Mouse (Mus musculus) hematopoietic multipotent progenitor cell, adult 10-12 weeks (in vitro differentiated cells): ENCODE measurements around the gene Defb45. TPM values are rescaled to one million over a fixed set of nuclear protein-coding genes. Genes with fewer than 3 reads are reported as not detected.

Source experiments
- polyA plus RNA-seq: library from polyadenylated mRNA; stranded (reverse); fragments of >175 nt; gene quantifications from 2 replicates; pipeline ENCODE4 v1.2.3, GENCODE M21; 2012; ENCODE audit warnings: low replicate concordance

Defb45 gene
- polyA plus RNA-seq: not detected in 2 replicates

DNA sequence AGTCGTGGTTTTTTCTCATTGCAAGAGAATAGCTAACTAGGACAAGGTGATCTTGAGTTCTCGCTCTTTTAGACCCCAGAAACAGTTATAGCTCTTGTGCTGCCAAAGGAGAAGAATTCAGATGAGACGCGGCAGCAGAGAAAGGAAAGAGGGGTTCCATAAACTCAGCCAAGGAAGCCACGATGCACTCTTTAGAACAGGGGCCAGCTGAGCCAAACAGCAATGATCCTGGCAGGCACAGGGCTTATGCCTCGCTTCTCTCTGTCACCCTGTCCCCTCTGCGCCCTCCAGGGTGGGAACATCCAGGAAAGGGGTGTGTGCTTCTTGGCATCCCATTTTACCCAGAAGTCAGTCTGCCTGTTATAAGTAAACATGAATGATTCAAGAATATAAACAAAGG is at the start of gene Defb45:
TSS of gene Defb45 (minus strand) at position 101 of the 400 bp plus-strand sequence.

DNA sequence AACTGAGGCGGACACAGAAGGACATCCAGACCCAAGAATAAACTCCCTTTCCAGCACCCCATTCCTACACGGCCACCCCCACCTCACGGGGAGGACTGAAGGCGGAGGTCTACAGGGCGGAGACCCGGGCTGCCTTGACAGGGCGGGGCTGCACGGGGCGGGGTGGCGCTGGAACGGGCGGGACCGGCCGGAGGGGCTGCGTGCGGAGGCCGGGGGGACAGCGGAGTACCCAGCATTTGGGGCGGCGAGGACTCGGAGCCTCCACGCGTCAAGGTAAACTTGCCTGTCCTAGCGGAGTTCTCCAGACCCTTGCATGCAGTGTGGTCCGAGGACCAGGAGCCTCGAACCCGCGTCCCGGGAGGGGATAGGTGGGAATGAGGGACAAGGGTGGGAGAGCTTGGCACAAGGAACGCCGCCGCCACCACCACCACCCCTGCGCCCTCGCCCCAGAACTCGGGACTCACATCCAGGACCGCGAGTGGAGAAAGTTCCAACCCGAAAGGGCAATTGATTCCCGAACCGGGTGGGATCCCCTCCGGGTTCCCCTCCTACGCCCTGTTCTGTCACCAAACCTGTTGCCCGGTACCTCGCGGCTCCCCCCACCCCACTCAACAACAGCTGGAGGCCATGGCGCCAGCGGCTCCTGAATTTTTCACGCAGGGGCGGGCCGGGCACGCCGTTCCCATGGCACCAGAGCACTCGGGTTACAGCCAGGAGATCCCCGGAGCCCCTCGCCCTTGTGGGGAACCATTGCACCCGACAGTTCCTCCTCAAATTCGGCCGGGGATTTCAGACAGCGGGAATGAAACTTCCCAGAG is 27.8 kb upstream of the Defb45 start, which contains the start of gene Rem1:
TSS of gene Rem1 (plus strand) at position 178 of the 818 bp plus-strand sequence.

DNA sequence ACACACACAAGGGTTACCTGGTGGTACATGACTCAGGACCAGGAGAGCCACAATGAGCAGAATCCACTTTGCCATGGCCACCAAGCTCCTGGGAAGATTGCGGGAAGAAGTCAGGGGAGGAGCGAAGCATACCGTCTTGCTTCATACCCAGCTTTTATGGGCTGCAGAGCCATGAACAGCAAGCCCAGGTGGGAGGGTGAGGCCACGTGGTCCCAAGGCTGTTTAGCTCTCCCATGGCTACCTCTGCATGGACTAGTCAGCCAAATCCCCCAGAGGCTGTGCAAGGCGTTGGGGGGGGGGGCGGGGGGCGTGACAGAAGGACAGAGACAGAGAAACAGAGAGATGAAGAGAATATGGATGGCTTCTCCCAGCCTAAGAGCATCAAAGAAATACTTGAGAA is 23.8 kb upstream of the Defb45 start, which contains the start of gene Defb25:
TSS of gene Defb25 (minus strand) at position 101 of the 400 bp plus-strand sequence.

DNA sequence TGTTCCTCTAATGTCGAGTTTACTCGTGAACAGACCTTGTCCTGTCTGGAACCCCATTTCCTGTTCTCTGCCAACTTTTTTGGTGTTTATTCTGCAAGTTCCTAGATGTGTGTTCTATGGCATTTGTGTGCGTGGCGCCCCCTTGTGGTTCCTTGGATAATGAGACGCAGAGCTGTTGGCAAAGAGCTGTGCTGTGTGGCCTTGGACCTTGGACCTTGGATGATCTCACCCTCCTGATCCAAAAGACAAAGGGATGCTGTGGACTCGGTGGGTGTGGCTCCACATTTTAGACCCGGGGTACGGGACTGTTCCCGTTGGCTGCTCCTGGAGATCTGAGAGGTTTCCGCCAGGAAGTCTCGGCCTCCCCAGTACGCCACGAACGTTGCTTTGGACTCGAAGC is 4.9 kb upstream of the Defb45 start, which contains the start of gene Defb36:
TSS of gene Defb36 (plus strand) at position 271 of the 400 bp plus-strand sequence.

DNA sequence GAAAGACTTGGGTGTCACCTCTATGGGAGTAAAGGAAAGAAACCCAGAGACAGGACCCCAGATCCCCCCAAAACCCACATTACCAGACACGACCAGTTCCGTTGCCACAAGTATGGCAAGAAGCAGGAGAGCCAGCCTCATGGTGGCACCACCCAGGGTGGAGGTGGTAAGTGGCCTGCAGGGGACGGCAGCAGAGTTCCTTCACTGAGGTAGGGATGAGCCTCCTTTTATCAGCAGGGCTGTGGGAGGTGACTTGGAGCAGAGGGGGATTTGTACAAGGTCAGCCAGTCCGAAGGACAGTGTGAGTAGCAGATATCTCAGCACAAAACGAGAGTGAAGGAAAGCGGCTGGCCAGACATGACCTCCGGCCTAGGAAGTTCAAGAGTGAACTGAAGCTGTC is 19.1 kb downstream of the Defb45 start, which contains the start of gene Defb19:
TSS of gene Defb19 (minus strand) at position 206 of the 400 bp plus-strand sequence.

DNA sequence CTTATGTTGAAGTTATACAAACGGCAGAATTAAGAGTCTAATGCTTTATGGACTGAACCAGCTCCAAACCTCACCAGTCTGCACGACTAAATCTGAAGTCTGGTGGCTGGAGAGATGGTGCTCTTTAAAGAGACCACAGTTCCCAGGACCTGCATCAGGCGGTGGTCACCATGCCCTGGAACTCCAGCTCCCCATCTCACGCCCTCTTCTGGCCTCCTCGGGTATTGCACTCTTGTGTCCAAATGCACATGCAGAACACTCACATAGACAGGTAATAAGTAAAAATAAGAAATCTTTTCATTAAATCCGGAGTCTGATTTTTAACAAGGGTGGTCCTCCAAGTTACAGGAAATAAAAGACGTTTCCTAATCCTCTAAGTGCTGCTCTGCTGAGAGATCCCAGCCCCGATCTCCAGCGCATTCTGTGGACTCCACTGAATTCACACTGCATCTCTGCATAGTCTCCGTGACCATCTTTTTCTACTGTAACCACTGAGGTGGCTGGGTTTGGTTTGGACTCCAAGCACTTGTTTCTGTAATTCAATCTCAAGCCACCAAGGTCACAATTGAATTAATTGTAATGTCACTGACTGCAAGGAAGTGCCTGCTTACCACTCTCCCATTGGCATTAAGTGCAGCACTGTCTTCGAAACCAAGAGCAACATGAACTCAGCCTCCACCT is 26.9 kb downstream of the Defb45 start, which contains the start of gene Defb21:
TSS of gene Defb21 (plus strand) at position 631 of the 681 bp plus-strand sequence.

DNA sequence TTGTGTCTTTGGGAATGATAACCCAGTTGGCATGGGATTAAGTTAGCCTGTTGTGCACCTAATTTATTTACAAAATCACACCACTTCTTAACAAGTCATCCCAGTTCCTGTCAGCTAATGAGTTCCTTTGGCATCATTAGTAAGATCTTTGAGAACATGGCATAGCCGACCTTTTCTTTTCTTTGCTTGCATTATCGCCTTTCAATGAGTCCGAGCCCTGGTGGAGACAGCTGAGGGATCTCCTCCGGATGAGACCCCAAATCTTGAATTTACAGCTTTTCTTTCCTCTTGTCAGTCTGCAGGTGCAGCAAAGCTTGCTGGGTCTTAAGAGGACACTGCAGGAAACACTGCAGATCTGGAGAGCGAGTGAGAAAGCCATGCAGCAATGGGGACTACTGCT is 30.2 kb downstream of the Defb45 start, which contains the start of gene Gm17416:
TSS of gene Gm17416 (plus strand) at position 301 of the 400 bp plus-strand sequence.

Other genes starting within 250 kb of the Defb45 start
- gene Nrsn2, start 222.8 kb downstream of the Defb45 start, polyA plus RNA-seq: not detected in 2 replicates
- 9.1 and 13.9 TPM in 2 replicates for gene Sox12, start 201.3 kb downstream of the Defb45 start, polyA plus RNA-seq
- gene Zcchc3, start 184.4 kb downstream of the Defb45 start, polyA plus RNA-seq: 3.1 and 3.7 TPM in 2 replicates
- gene 6820408C15Rik, start 183.8 kb downstream of the Defb45 start, polyA plus RNA-seq: not detected in 2 replicates
- gene Defb23, start 134.8 kb downstream of the Defb45 start, polyA plus RNA-seq: not detected in 2 replicates
- gene Defb20, start 122.3 kb downstream of the Defb45 start, polyA plus RNA-seq: not detected in 2 replicates
- gene Defb22, start 109.3 kb downstream of the Defb45 start, polyA plus RNA-seq: not detected in 2 replicates
- not detected in 2 replicates for gene Defb26, start 87.7 kb downstream of the Defb45 start, polyA plus RNA-seq
- gene Defb28, start 81.1 kb downstream of the Defb45 start, polyA plus RNA-seq: not detected in 2 replicates
- gene Defb29, start 59.3 kb downstream of the Defb45 start, polyA plus RNA-seq: not detected in 2 replicates
- not detected in 2 replicates for gene Gm17416, start 30.1 kb downstream of the Defb45 start, polyA plus RNA-seq
- not detected in 2 replicates for gene Defb21, start 26.7 kb downstream of the Defb45 start, polyA plus RNA-seq
- not detected in 2 replicates for gene Defb19, start 19.1 kb downstream of the Defb45 start, polyA plus RNA-seq
- gene Defb36, start 4.9 kb upstream of the Defb45 start, polyA plus RNA-seq: not detected in 2 replicates
- not detected in 2 replicates for gene Defb25, start 23.7 kb upstream of the Defb45 start, polyA plus RNA-seq
- gene Rem1, start 27.6 kb upstream of the Defb45 start, polyA plus RNA-seq: 1.7 and 3.7 TPM in 2 replicates
- gene H13, start 70.1 kb upstream of the Defb45 start, polyA plus RNA-seq: 119 and 232 TPM in 2 replicates
- 0.93 and 3.1 TPM in 2 replicates for gene Mcts2, start 87.6 kb upstream of the Defb45 start, polyA plus RNA-seq
- 5.5 and 8.9 TPM in 2 replicates for gene Id1, start 136.9 kb upstream of the Defb45 start, polyA plus RNA-seq
- 0.21 and 0.42 TPM in 2 replicates for gene Cox4i2, start 154.8 kb upstream of the Defb45 start, polyA plus RNA-seq
- gene Bcl2l1, start 232.3 kb upstream of the Defb45 start, polyA plus RNA-seq: 56.7 and 71.1 TPM in 2 replicates
- 1.4 and 4.4 TPM in 2 replicates for gene Tpx2, start 248.6 kb upstream of the Defb45 start, polyA plus RNA-seq